Mouse (Mus musculus) bone marrow macrophage, adult 2 months (primary cell): ENCODE measurements at regions not wholly inside any gene's neighbourhood (a gene's known extent, or its start where the extent isn't known, plus 50 kb on each side); places are given as distances from the start of the nearest gene placed in this dataset.

ENCODE experiments used
- CTCF ChIP-seq: IDR thresholded peaks from 2 replicates; pipeline ENCODE4 v1.5.1; 2012; ENCODE audit warnings: low read depth, mild to moderate bottlenecking, low read length, moderate library complexity
- POLR2A ChIP-seq: IDR thresholded peaks from 2 replicates; pipeline ENCODE4 v1.6.1; 2012; ENCODE audit warnings: mild to moderate bottlenecking, low read depth, low read length, borderline replicate concordance

DNA sequence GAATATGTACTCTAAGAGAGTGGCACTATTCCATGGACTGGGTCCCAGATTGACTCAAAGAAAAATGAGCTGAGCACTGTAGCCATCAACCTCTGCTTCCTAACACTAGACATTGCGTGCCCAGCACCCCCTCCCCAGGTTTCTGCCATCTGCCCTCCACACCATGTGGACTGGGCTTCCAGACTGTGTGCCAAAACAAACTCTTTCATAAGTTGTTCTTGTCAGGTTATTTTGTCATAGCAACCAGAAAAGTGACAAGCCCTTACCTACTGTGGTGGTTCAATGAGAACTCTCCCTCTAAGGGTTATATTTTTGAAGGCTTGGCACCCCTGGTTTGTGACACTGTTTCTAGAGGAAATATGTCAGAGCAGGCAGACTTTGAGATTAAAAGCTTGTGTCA lies 234.3 kb upstream of the Rnaseh2b start:
- TF ChIP-seq CTCF (no peak), POLR2A (no peak)
